Mouse (Mus musculus) spleen, postnatal 4 days (tissue): ENCODE measurements around the gene Atp6v0a1.
A peak's percentile ranks its signal among the peaks of the same experiment; 100 is the strongest.

Experiments used
- DNase-seq, 2 experiments: peaks; one replicate each; pipeline ENCODE4 v3.0.0; 2022; ENCODE audit warnings: low spot score in 2 of 2

Atp6v0a1 gene

GRCm38 (mm10) chr11:101027121-101027520 is 17.9 kb downstream of the Atp6v0a1 start:
- DNase-seq, result no peak

GRCm38 (mm10) chr11:101029320-101029719 is 20.1 kb downstream of the Atp6v0a1 start:
- no peak for DNase-seq

GRCm38 (mm10) chr11:101030136-101030807 is 21.0 kb downstream of the Atp6v0a1 start:
- DNase-seq, result no peak

GRCm38 (mm10) chr11:101030808-101031156 is 21.5 kb downstream of the Atp6v0a1 start:
- no peak for DNase-seq

GRCm38 (mm10) chr11:101031470-101031869 is 22.2 kb downstream of the Atp6v0a1 start:
- no peak for DNase-seq

GRCm38 (mm10) chr11:101033856-101034500 is 24.7 kb downstream of the Atp6v0a1 start:
- DNase-seq, result no peak

GRCm38 (mm10) chr11:101034614-101035327 is 25.5 kb downstream of the Atp6v0a1 start:
- no peak for DNase-seq

- no peak for DNase-seq
Measured at GRCm38 (mm10) chr11:101035328-101035695, 26.1 kb downstream of the Atp6v0a1 start.

- DNase-seq, result peak in 1 of 2 experiments; percentile 51
Measured at GRCm38 (mm10) chr11:101037795-101038194, 28.5 kb downstream of the Atp6v0a1 start.

GRCm38 (mm10) chr11:101045826-101046225 is 36.6 kb downstream of the Atp6v0a1 start:
- DNase-seq, result no peak

- DNase-seq, result peak in 1 of 2 experiments; percentile 61
Measured at GRCm38 (mm10) chr11:101046440-101046839, 37.2 kb downstream of the Atp6v0a1 start.

- peak in 1 of 2 experiments; percentile 53 for DNase-seq
Measured at GRCm38 (mm10) chr11:101047502-101047901, 38.2 kb downstream of the Atp6v0a1 start.

GRCm38 (mm10) chr11:101050359-101050758 is 41.1 kb downstream of the Atp6v0a1 start:
- DNase-seq, result peak in 1 of 2 experiments; percentile 52

- DNase-seq, result peak in 1 of 2 experiments; percentile 56
Measured at GRCm38 (mm10) chr11:101051051-101051493, 41.8 kb downstream of the Atp6v0a1 start.

GRCm38 (mm10) chr11:101051617-101052016 is 42.4 kb downstream of the Atp6v0a1 start:
- DNase-seq, result peak in 1 of 2 experiments; percentile 53

GRCm38 (mm10) chr11:101052751-101053473 is 43.7 kb downstream of the Atp6v0a1 start:
- peak in 1 of 2 experiments; percentile 70 for DNase-seq

GRCm38 (mm10) chr11:101053974-101054373 is 44.7 kb downstream of the Atp6v0a1 start:
- DNase-seq, result peak in 1 of 2 experiments; percentile 68

GRCm38 (mm10) chr11:101055418-101055817 is 46.2 kb downstream of the Atp6v0a1 start:
- DNase-seq, result peak in 1 of 2 experiments; percentile 66

GRCm38 (mm10) chr11:101056885-101057284 is 47.6 kb downstream of the Atp6v0a1 start:
- DNase-seq, result peak in 1 of 2 experiments; percentile 61

- peak; percentile 89 to 97 for DNase-seq
Measured at GRCm38 (mm10) chr11:101057860-101058259, 48.6 kb downstream of the Atp6v0a1 start.

- no peak for DNase-seq
Measured at GRCm38 (mm10) chr11:101058726-101059125, 49.5 kb downstream of the Atp6v0a1 start.

GRCm38 (mm10) chr11:101059473-101059872 is 50.2 kb downstream of the Atp6v0a1 start:
- no peak for DNase-seq
